Mouse (Mus musculus) heart, embryonic 14.5 days (tissue): Measurements from ENCODE around the gene Fam122a. TPM values are rescaled to one million over a fixed set of nuclear protein-coding genes. Genes with fewer than 3 reads are reported as not detected.

Experiments used
- ATAC-seq: fragments of 200-750 bp; cut with Nextera tagmentation; 2 replicates; pipeline ENCODE4 v1.8.0; 2017; ENCODE audit warnings: low read depth, moderate TSS enrichment; ENCODE audit not compliant: insufficient number of reproducible peaks, insufficient read depth, low FRiP score
- H3K27ac ChIP-seq, 2 experiments: fragments of 200-500 bp in 1 of 2; fragments of 300-500 bp in 1 of 2; sonication (generic) in 1 of 2; replicated peaks in 1 of 2; 2 replicates each; pipeline ENCODE4 v1.5.1; 2012 to 2014; ENCODE audit warnings: low read depth in 2 of 2, low read length in 2 of 2, control low read depth in 1 of 2, mild to moderate bottlenecking in 1 of 2, mixed read lengths in 1 of 2; ENCODE audit not compliant: control insufficient read depth in 1 of 2, insufficient read depth in 1 of 2
- H3K27me3 ChIP-seq: fragments of 300-500 bp; sonication (generic); 2 replicates; pipeline ENCODE4 v1.6.1; 2014; ENCODE audit warnings: mild to moderate bottlenecking, low read length, control low read depth; ENCODE audit not compliant: control insufficient read depth, insufficient read depth
- H3K36me3 ChIP-seq: fragments of 300-500 bp; sonication (generic); 2 replicates; pipeline ENCODE4 v1.6.1; 2014; ENCODE audit warnings: mild to moderate bottlenecking, control low read depth, low read length, mixed read lengths; ENCODE audit not compliant: control insufficient read depth, insufficient read depth
- H3K4me1 ChIP-seq, 2 experiments: fragments of 200-500 bp in 1 of 2; fragments of 300-500 bp in 1 of 2; sonication (generic) in 1 of 2; 2 replicates each; pipeline ENCODE4 v1.6.1; 2012 to 2014; ENCODE audit warnings: low read length in 2 of 2, control low read depth in 1 of 2, mixed read lengths in 1 of 2; ENCODE audit not compliant: control insufficient read depth in 2 of 2, insufficient read depth in 2 of 2
- H3K4me2 ChIP-seq: fragments of 300-500 bp; sonication (generic); 2 replicates; pipeline ENCODE4 v1.6.1; 2014; ENCODE audit warnings: mild to moderate bottlenecking, low read length
- H3K4me3 ChIP-seq, 2 experiments: fragments of 200-500 bp in 1 of 2; fragments of 300-500 bp in 1 of 2; sonication (generic) in 1 of 2; 2 replicates each; pipeline ENCODE4 v1.5.1; 2012 to 2014; ENCODE audit warnings: low read length in 2 of 2, mild to moderate bottlenecking in 2 of 2, control low read depth in 1 of 2, low read depth in 1 of 2, moderate library complexity in 1 of 2; ENCODE audit not compliant: control insufficient read depth in 1 of 2, insufficient read depth in 1 of 2
- H3K9ac ChIP-seq: fragments of 300-500 bp; sonication (generic); 2 replicates; pipeline ENCODE4 v1.6.1; 2014; ENCODE audit warnings: mild to moderate bottlenecking, low read length
- H3K9me3 ChIP-seq: fragments of 300-500 bp; sonication (generic); 2 replicates; pipeline ENCODE4 v1.6.1; 2016; ENCODE audit warnings: low read length, control low read depth; ENCODE audit not compliant: control insufficient read depth
- WGBS: fragments of 180-500 bp; shearing (Covaris S2); extraction: QIAGEN DNeasy Blood & Tissue Kit; methylation state at CpG from one replicate; pipeline ENCODE4 v1.1.7; 2014; 5-methylcytosine and 5-hydroxymethylcytosine counted together
- polyA plus RNA-seq: library from polyadenylated mRNA; unstranded; fragments of >200 nt; fragmentation: Nextera tagmentation; extraction: Ambion mirVana; gene quantifications from 2 replicates; pipeline ENCODE4 v1.2.1, GENCODE M21; 2014

Gene Fam122a
- polyA plus RNA-seq, 1 experiment from 2014 or later = 49.8 TPM

GRCm38 (mm10) chr19:24451626-24452025 is 25.5 kb downstream of the Fam122a start:
- no peaks in the 10 kb centered on the region for H3K27me3 ChIP-seq
- H3K4me2 ChIP-seq = no peak overlapping the region
- no peak overlapping the region for H3K9ac ChIP-seq
- H3K9me3 ChIP-seq = 0 out of 2 replicates have a peak, but pooled peaks cover 3% of the 10 kb centered on the region
- WGBS = 86% methylated on average over 3 of the region's 3 CpGs
- peaks cover 19 to 37% of the 10 kb centered on the region in 2 experiments for H3K4me1 ChIP-seq
- H3K36me3 ChIP-seq = no peaks in the 10 kb centered on the region
- H3K27ac ChIP-seq = peak overlapping the region; percentile 36 to 78; a peak in 2 of 4 replicates
- no peak for ATAC-seq
- no peak overlapping the region for H3K4me3 ChIP-seq

- H3K4me2 ChIP-seq = no peak overlapping the region
- no peak overlapping the region for H3K4me3 ChIP-seq
- no peak overlapping the region for H3K27ac ChIP-seq
- peaks cover 12 to 28% of the 10 kb centered on the region in 2 experiments for H3K4me1 ChIP-seq
- WGBS = 90% methylated on average over 8 of the region's 8 CpGs
- H3K36me3 ChIP-seq = no peaks in the 10 kb centered on the region
- H3K9me3 ChIP-seq = 0 out of 2 replicates have a peak, but pooled peaks cover 3% of the 10 kb centered on the region
- ATAC-seq = no peak
- no peaks in the 10 kb centered on the region for H3K27me3 ChIP-seq
- no peak overlapping the region for H3K9ac ChIP-seq
Observed at GRCm38 (mm10) chr19:24450740-24451139, 26.4 kb downstream of the Fam122a start.

- no peak for ATAC-seq
- H3K27ac ChIP-seq = peak overlapping the region in 1 of 2 experiments; percentile 53; a peak in 3 of 4 replicates
Observed at GRCm38 (mm10) chr19:24444322-24444721, 32.8 kb downstream of the Fam122a start.

GRCm38 (mm10) chr19:24439715-24440114 is 37.4 kb downstream of the Fam122a start:
- no peak overlapping the region for H3K4me2 ChIP-seq
- no peak for ATAC-seq
- 0 out of 2 replicates have a peak overlapping the region, but pooled peaks have one; percentile 34 for H3K9ac ChIP-seq
- H3K4me1 ChIP-seq = peaks cover 4 to 14% of the 10 kb centered on the region in 2 experiments; a peak in 3 of 4 replicates
- H3K27me3 ChIP-seq = no peaks in the 10 kb centered on the region
- no peak overlapping the region for H3K4me3 ChIP-seq
- WGBS = 16% methylated on average over 4 of the region's 4 CpGs
- H3K27ac ChIP-seq = 0 out of 4 replicates have a peak overlapping the region, but pooled peaks of 1 of the 2 experiments have one; percentile 19
- H3K9me3 ChIP-seq = no peaks in the 10 kb centered on the region
- H3K36me3 ChIP-seq = no peaks in the 10 kb centered on the region

More at GRCm38 (mm10) chr19:24444322-24444721, 32.8 kb downstream of the Fam122a start:
- H3K9ac ChIP-seq = no peak overlapping the region
- no peak overlapping the region for H3K4me3 ChIP-seq
- H3K36me3 ChIP-seq = no peaks in the 10 kb centered on the region
- H3K4me2 ChIP-seq = peak overlapping the region; percentile 19; the same call in 1 of the 2 replicates
- WGBS = 60% methylated on average over 3 of the region's 3 CpGs
- H3K4me1 ChIP-seq = peaks cover 4 to 14% of the 10 kb centered on the region in 2 experiments; a peak in 3 of 4 replicates
- H3K27me3 ChIP-seq = no peaks in the 10 kb centered on the region
- H3K9me3 ChIP-seq = no peaks in the 10 kb centered on the region

- H3K4me3 ChIP-seq = no peak overlapping the region
- no peak overlapping the region for H3K4me2 ChIP-seq
- H3K36me3 ChIP-seq = no peaks in the 10 kb centered on the region
- H3K4me1 ChIP-seq = peaks cover 3 to 5% of the 10 kb centered on the region in 2 experiments; a peak in 2 of 4 replicates
- no peak overlapping the region for H3K9ac ChIP-seq
- H3K27me3 ChIP-seq = no peaks in the 10 kb centered on the region
- 60% methylated on average over 6 of the region's 6 CpGs for WGBS
- no peaks in the 10 kb centered on the region for H3K9me3 ChIP-seq
- H3K27ac ChIP-seq = no peak overlapping the region
- ATAC-seq = no peak
Observed at GRCm38 (mm10) chr19:24434291-24434690, 42.9 kb downstream of the Fam122a start.

GRCm38 (mm10) chr19:24432447-24432846 is 44.7 kb downstream of the Fam122a start:
- WGBS = 62% methylated on average over 5 of the region's 5 CpGs
- H3K4me1 ChIP-seq = peaks cover 3 to 6% of the 10 kb centered on the region in 2 experiments; a peak in 3 of 4 replicates

GRCm38 (mm10) chr19:24431381-24431780 is 45.8 kb downstream of the Fam122a start:
- 79% methylated on average over 2 of the region's 2 CpGs for WGBS
- H3K4me2 ChIP-seq = no peak overlapping the region
- H3K4me1 ChIP-seq = peaks cover 10 to 16% of the 10 kb centered on the region in 2 experiments
- H3K4me3 ChIP-seq = no peak overlapping the region
- H3K36me3 ChIP-seq = no peaks in the 10 kb centered on the region
- no peak overlapping the region for H3K9ac ChIP-seq
- ATAC-seq = no peak
- H3K9me3 ChIP-seq = no peaks in the 10 kb centered on the region
- no peaks in the 10 kb centered on the region for H3K27me3 ChIP-seq
- no peak overlapping the region for H3K27ac ChIP-seq

More at GRCm38 (mm10) chr19:24432447-24432846, 44.7 kb downstream of the Fam122a start:
- ATAC-seq = no peak
- no peaks in the 10 kb centered on the region for H3K9me3 ChIP-seq
- H3K27me3 ChIP-seq = no peaks in the 10 kb centered on the region
- no peak overlapping the region for H3K9ac ChIP-seq
- no peak overlapping the region for H3K27ac ChIP-seq
- H3K36me3 ChIP-seq = no peaks in the 10 kb centered on the region
- no peak overlapping the region for H3K4me2 ChIP-seq
- no peak overlapping the region for H3K4me3 ChIP-seq

- Histone ChIP-seq H3K27me3 (no peaks in the 10 kb centered on the region), H3K4me3 (no peak overlapping the region), H3K9me3 (no peaks in the 10 kb centered on the region), H3K27ac (no peak overlapping the region), H3K36me3 (no peaks in the 10 kb centered on the region), H3K4me2 (no peak overlapping the region), H3K9ac (no peak overlapping the region), H3K4me1 (peaks cover 7 to 12% of the 10 kb centered on the region in 2 experiments; a peak in 3 of 4 replicates)
- ATAC-seq = no peak
- WGBS = 93% methylated on average over 3 of the region's 3 CpGs
Observed at GRCm38 (mm10) chr19:24428011-24428410, 49.1 kb downstream of the Fam122a start.
